Mouse (Mus musculus): ENCODE measurements around the gene Ppp1r12c.

DNA sequence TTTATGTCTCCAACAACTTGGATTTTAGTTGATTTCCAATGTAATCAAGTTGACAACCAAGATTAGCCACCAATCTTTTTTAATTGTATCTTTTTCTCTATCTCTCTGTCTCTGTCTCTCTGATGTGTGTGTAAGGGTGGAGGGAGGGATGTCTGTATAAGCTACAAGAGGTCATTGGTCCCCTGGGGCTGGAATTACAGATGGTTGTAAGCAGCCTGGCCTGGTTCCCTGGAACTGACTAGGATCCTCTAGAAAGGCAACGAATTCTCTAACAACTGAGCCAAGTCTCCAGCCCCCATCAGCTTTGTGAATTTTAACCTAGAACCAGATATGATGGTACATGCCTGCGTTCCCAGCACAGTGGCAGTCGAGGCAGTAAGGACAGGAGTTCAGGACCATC, 33.7 kb downstream of the Ppp1r12c start:
- TF ChIP-seq CTCF (IDR thresholded peaks at IDR 0.05; ENCODE audit: control insufficient read depth, insufficient read depth, insufficient read length): no peak
- TF ChIP-seq MAX (IDR thresholded peaks at IDR 0.05): no peak
- TF ChIP-seq MYOG (IDR thresholded peaks at IDR 0.05; ENCODE audit: control insufficient read depth, extremely low read depth, insufficient read length): no peak
- no peak for TF ChIP-seq FOSL1 (IDR thresholded peaks at IDR 0.05; ENCODE audit: insufficient read depth, low read length, poor library complexity, severe bottlenecking)

Data from C2C12 (cell line).